Mouse (Mus musculus): ENCODE data around the gene Olfr1039. TPM values are rescaled to one million over a fixed set of nuclear protein-coding genes. Genes with fewer than 3 reads are reported as not detected.

Gene Olfr1039
- polyA plus RNA-seq, 1 experiment from 2014 or later: not detected

Other genes starting within 250 kb of the Olfr1039 start
- not detected in 2 replicates for gene Olfr1024, start 230.9 kb downstream of the Olfr1039 start, polyA plus RNA-seq (2015; fragmentation: Nextera tagmentation; extraction: Ambion mirVana)
- gene Olfr1025-ps1, start 220.7 kb downstream of the Olfr1039 start, polyA plus RNA-seq (2015; fragmentation: Nextera tagmentation; extraction: Ambion mirVana): not detected in 2 replicates
- not detected in 2 replicates for gene Olfr1026, start 214.4 kb downstream of the Olfr1039 start, polyA plus RNA-seq (2015; fragmentation: Nextera tagmentation; extraction: Ambion mirVana)
- gene Olfr1028, start 185.5 kb downstream of the Olfr1039 start, polyA plus RNA-seq (2015; fragmentation: Nextera tagmentation; extraction: Ambion mirVana): not detected in 2 replicates
- gene Olfr1029, start 162.0 kb downstream of the Olfr1039 start, polyA plus RNA-seq (2015; fragmentation: Nextera tagmentation; extraction: Ambion mirVana): not detected in 2 replicates
- not detected in 2 replicates for gene Olfr1030, start 156.7 kb downstream of the Olfr1039 start, polyA plus RNA-seq (2015; fragmentation: Nextera tagmentation; extraction: Ambion mirVana)
- gene Olfr1031, start 145.6 kb downstream of the Olfr1039 start, polyA plus RNA-seq (2015; fragmentation: Nextera tagmentation; extraction: Ambion mirVana): not detected in 2 replicates
- gene Olfr1032, start 130.4 kb downstream of the Olfr1039 start, polyA plus RNA-seq (2015; fragmentation: Nextera tagmentation; extraction: Ambion mirVana): not detected in 2 replicates
- gene Olfr1033, start 115.3 kb downstream of the Olfr1039 start, polyA plus RNA-seq (2015; fragmentation: Nextera tagmentation; extraction: Ambion mirVana): 0.69 TPM in 2 replicates
- gene Olfr1034, start 90.1 kb downstream of the Olfr1039 start, polyA plus RNA-seq (2015; fragmentation: Nextera tagmentation; extraction: Ambion mirVana): not detected in 2 replicates
- gene Olfr1036, start 61.9 kb downstream of the Olfr1039 start, polyA plus RNA-seq (2015; fragmentation: Nextera tagmentation; extraction: Ambion mirVana): not detected in 2 replicates
- gene Olfr1037, start 48.5 kb downstream of the Olfr1039 start, polyA plus RNA-seq (2015; fragmentation: Nextera tagmentation; extraction: Ambion mirVana): not detected in 2 replicates
- gene Olfr1040, start 10.8 kb upstream of the Olfr1039 start, polyA plus RNA-seq (2015; fragmentation: Nextera tagmentation; extraction: Ambion mirVana): not detected in 2 replicates
- gene Olfr1042, start 25.9 kb upstream of the Olfr1039 start, polyA plus RNA-seq (2015; fragmentation: Nextera tagmentation; extraction: Ambion mirVana): not detected in 2 replicates
- not detected in 2 replicates for gene Olfr1043, start 31.6 kb upstream of the Olfr1039 start, polyA plus RNA-seq (2015; fragmentation: Nextera tagmentation; extraction: Ambion mirVana)
- gene Olfr1044, start 41.9 kb upstream of the Olfr1039 start, polyA plus RNA-seq (2015; fragmentation: Nextera tagmentation; extraction: Ambion mirVana): not detected in 2 replicates
- gene Olfr52, start 49.8 kb upstream of the Olfr1039 start, polyA plus RNA-seq (2015; fragmentation: Nextera tagmentation; extraction: Ambion mirVana): not detected in 2 replicates
- not detected in 2 replicates for gene Olfr1045, start 67.1 kb upstream of the Olfr1039 start, polyA plus RNA-seq (2015; fragmentation: Nextera tagmentation; extraction: Ambion mirVana)
- not detected in 2 replicates for gene Olfr1046, start 83.4 kb upstream of the Olfr1039 start, polyA plus RNA-seq (2015; fragmentation: Nextera tagmentation; extraction: Ambion mirVana)
- gene Olfr1047, start 95.5 kb upstream of the Olfr1039 start, polyA plus RNA-seq (2015; fragmentation: Nextera tagmentation; extraction: Ambion mirVana): not detected in 2 replicates
- gene Olfr1048, start 104.4 kb upstream of the Olfr1039 start, polyA plus RNA-seq (2015; fragmentation: Nextera tagmentation; extraction: Ambion mirVana): not detected in 2 replicates
- gene Olfr1049, start 122.4 kb upstream of the Olfr1039 start, polyA plus RNA-seq (2015; fragmentation: Nextera tagmentation; extraction: Ambion mirVana): not detected in 2 replicates
- not detected in 2 replicates for gene Olfr1051, start 143.2 kb upstream of the Olfr1039 start, polyA plus RNA-seq (2015; fragmentation: Nextera tagmentation; extraction: Ambion mirVana)
- gene Olfr1052, start 156.5 kb upstream of the Olfr1039 start, polyA plus RNA-seq (2015; fragmentation: Nextera tagmentation; extraction: Ambion mirVana): not detected in 2 replicates
- not detected in 2 replicates for gene Olfr1053, start 179.4 kb upstream of the Olfr1039 start, polyA plus RNA-seq (2015; fragmentation: Nextera tagmentation; extraction: Ambion mirVana)
- gene Olfr1054, start 199.5 kb upstream of the Olfr1039 start, polyA plus RNA-seq (2015; fragmentation: Nextera tagmentation; extraction: Ambion mirVana): not detected in 2 replicates
- not detected in 2 replicates for gene Olfr1055, start 214.4 kb upstream of the Olfr1039 start, polyA plus RNA-seq (2015; fragmentation: Nextera tagmentation; extraction: Ambion mirVana)
- gene Olfr1056, start 226.5 kb upstream of the Olfr1039 start, polyA plus RNA-seq (2015; fragmentation: Nextera tagmentation; extraction: Ambion mirVana): not detected in 2 replicates
- gene Olfr1057, start 242.5 kb upstream of the Olfr1039 start, polyA plus RNA-seq (2015; fragmentation: Nextera tagmentation; extraction: Ambion mirVana): not detected in 2 replicates

All from hindbrain, embryonic 16.5 days (tissue).